Mouse (Mus musculus) small intestine, adult 2 months (tissue): ENCODE results near the gene Il24.

Experiments used
- CTCF ChIP-seq: fragments of 200-500 bp; IDR thresholded peaks from 2 replicates; pipeline ENCODE4 v1.5.1; 2012; ENCODE audit warnings: low read depth, mild to moderate bottlenecking, control low read depth, inconsistent platforms, low read length, moderate library complexity, mixed read lengths; ENCODE audit not compliant: insufficient replicate concordance, insufficient read length; ENCODE audit errors: extremely low read depth
- POLR2A ChIP-seq: fragments of 200-500 bp; IDR thresholded peaks from 2 replicates; pipeline ENCODE4 v1.6.1; 2012; ENCODE audit warnings: low read depth, mild to moderate bottlenecking, control low read depth, inconsistent platforms, low read length, moderate library complexity

- TF ChIP-seq POLR2A (no peak), CTCF (no peak)
Observed at GRCm38 (mm10) chr1:130844516-130844915, 42.7 kb downstream of the Il24 start.
